Mouse (Mus musculus) spleen, adult 12 weeks (tissue): ENCODE data around the gene Hnrnpr.

Experiments
- DNase-seq: peaks from one replicate; pipeline ENCODE4 v3.0.0; 2022; ENCODE audit warnings: low spot score

Hnrnpr gene

GRCm38 (mm10) chr4:136310229-136311041, at the start of gene Hnrnpr:
TSS of gene Hnrnpr (plus strand) at chr4:136310942.
- peak; percentile 97 for DNase-seq

GRCm38 (mm10) chr4:136261912-136262311, 48.8 kb upstream of the Hnrnpr start:
- no peak for DNase-seq

GRCm38 (mm10) chr4:136263555-136263954, 47.2 kb upstream of the Hnrnpr start:
- no peak for DNase-seq

- no peak for DNase-seq
Observed at GRCm38 (mm10) chr4:136266716-136267343, 43.9 kb upstream of the Hnrnpr start.

GRCm38 (mm10) chr4:136268912-136269311, 41.8 kb upstream of the Hnrnpr start:
- DNase-seq, result no peak

DNA sequence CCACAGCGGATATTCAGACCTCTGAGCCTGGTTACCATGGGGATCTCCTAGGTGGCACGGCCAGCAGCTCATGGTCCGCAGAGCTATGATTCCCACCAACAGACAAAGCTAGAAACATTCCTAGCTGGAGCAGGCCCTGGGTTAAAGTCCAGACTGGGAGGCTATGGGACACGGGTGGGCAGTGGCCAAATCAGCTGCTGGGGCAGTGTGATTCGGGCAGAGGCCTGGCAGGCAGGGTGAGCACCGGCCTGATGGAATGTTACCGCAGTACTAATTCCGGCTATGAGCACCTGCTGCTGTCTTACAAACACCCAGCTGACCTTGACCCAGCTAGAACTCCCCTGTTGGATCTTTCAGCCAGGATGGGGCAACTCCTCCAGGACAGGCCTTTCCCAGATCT, 40.1 kb upstream of the Hnrnpr start:
- DNase-seq, result no peak

DNA sequence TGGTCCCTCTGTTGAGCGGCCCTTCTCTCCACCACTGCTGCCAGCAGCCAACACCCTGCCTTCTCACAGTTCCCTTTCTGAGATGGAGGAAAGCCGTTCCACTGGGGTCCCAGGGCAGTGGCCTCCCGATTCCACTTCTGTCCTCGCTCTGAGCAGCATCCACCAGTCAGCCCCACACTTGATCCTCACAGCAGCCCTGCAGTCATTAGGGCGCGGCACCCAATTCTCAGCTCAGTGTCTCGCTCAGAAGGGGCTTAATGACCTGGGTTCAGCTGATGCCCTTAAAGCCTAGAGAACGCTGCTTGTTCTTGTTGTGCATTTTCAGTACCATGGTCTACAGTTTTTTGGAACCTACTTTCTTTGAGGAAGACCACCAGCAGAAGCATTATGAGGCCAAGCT, 29.6 kb upstream of the Hnrnpr start:
- no peak for DNase-seq

GRCm38 (mm10) chr4:136281611-136282010, 29.1 kb upstream of the Hnrnpr start:
- DNase-seq, result no peak

- DNase-seq, result no peak
Observed at GRCm38 (mm10) chr4:136282621-136283480, 27.9 kb upstream of the Hnrnpr start.

GRCm38 (mm10) chr4:136283783-136284182, 27.0 kb upstream of the Hnrnpr start:
- DNase-seq, result no peak

DNA sequence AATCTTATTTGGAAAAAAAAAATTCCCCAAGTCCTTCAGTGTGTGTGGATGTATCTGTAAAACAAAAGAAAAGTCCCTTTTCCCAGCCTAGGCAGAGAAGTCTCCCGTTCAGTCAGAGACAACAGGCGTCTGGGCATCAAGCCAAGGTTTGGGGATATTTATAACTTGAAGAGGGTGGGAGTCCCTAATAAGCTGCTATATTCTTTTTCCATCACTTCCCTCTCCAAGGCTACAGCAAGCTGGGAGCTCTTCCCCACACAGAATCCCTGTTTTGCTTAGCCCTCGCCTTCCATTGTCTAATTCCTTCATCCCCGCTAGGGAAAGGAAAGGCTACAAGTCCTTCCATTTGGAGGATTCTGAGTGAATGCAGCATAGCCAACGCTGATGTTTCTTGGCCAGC, 26.3 kb upstream of the Hnrnpr start, which contains the start of gene Zfp46:
Zfp46 (plus strand) TSS at position 229 of the 400 bp plus-strand sequence.
- DNase-seq, result no peak

- DNase-seq, result no peak
Observed at GRCm38 (mm10) chr4:136284891-136285290, 25.9 kb upstream of the Hnrnpr start.

- DNase-seq, result peak; percentile 84
Observed at GRCm38 (mm10) chr4:136285348-136285810, 25.4 kb upstream of the Hnrnpr start.

DNA sequence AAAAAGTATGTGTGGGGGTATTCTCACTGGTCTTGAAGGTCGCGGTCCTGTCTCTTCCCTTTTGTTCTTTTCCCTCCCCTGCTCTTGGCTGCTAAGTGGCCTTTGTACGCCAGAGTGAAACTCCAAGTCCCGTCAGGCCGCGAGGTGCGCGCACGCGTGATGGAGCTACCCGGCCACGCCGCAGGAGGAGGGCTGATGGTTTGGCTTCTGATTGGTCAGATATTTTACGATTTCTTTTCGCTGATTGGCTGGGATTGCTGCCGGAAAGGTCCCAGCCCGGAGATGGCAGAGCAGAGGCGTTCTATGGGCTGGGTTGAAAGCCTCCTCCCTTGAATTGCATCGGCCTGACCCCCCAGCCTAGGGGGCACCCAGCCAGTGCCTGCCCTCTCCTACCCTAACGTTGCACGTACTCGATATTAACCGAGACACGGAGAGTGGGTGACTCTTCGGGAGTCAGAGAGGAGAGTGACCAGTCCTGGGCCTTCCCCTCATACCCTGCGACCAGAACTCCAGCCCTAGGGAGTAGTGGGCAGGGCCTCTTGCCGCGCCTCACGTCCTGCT, 24.9 kb upstream of the Hnrnpr start:
- DNase-seq, result peak; percentile 86

- no peak for DNase-seq
Observed at GRCm38 (mm10) chr4:136289918-136290780, 20.6 kb upstream of the Hnrnpr start.

DNA sequence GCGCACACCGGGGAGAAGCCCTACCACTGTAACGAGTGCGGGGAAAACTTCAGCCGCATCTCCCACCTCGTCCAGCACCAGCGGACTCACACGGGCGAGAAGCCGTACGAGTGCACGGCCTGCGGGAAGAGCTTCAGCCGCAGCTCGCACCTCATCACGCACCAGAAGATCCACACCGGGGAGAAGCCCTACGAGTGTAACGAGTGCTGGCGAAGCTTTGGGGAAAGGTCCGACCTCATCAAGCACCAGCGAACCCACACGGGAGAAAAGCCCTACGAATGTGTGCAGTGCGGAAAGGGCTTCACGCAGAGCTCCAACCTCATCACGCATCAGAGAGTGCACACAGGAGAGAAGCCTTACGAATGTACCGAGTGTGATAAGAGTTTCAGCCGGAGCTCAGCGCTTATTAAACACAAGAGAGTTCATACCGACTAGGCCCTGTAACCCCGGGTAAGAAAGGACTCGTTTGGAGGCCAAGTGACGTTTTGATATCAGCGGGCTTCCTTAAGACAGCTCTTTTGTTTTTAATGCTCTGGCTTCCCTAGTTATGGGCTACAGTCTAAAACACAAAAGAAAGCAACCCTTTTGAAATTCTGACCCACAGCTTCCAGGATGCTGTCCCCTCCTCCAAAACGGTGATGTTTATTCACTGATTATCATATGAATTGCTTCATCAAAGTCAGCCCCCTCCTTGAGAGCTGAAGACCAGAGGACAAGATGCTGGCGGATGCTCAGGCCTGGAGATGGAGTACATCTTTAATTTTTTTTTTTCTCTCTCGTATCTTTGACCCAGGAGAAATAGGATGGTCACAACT, 19.8 kb upstream of the Hnrnpr start:
- DNase-seq, result no peak

DNA sequence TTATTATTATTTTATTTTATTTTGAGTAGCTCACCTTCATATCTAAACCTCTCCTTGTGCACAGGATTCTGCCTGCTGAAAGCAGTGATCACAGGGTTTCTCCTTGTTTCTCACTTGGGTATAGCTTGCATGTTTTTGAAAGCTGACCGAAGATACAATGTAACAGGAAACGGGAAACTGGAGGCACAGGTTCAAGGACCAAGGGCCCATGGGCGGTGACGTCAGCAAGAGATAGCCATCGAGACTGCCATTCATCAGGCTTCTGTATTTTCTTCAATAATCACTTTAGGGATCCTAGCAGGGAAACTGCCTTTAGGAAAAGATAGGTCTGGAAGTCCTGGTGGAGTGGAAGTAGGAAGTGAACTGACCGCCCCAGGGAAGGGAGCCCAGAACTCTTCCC, 19.1 kb upstream of the Hnrnpr start:
- DNase-seq, result no peak

GRCm38 (mm10) chr4:136295941-136296340, 14.8 kb upstream of the Hnrnpr start:
- DNase-seq, result no peak

GRCm38 (mm10) chr4:136302462-136302861, 8.3 kb upstream of the Hnrnpr start:
- DNase-seq, result no peak

- no peak for DNase-seq
Observed at GRCm38 (mm10) chr4:136304181-136304580, 6.6 kb upstream of the Hnrnpr start.
